Mouse (Mus musculus) mouse trophoblast stem cell (cell line): ENCODE measurements around the gene Olfr127.
"Not testable (repeated sequence)": the region's sequence is repeated elsewhere in the genome, so short reads cannot be mapped to it uniquely, and the experiment has no call there.

ENCODE experiments used
- in situ Hi-C, 2 experiments: fragments of 300-500 bp; cut with MseI, MboI; formaldehyde crosslinking; loops; 2 replicates in 1 of 2; 3 replicates in 1 of 2; pipeline ENCODE4 v1.15.1; 2025

Gene Olfr127

GRCm38 (mm10) chr17:37900137-37900536, at the start of gene Olfr127:
TSS of gene Olfr127 (plus strand) at chr17:37900437.
- in situ Hi-C loops, result no loop called here

- in situ Hi-C loops, result no loop called here
Measured at GRCm38 (mm10) chr17:37863901-37864300, 36.3 kb upstream of the Olfr127 start.

DNA sequence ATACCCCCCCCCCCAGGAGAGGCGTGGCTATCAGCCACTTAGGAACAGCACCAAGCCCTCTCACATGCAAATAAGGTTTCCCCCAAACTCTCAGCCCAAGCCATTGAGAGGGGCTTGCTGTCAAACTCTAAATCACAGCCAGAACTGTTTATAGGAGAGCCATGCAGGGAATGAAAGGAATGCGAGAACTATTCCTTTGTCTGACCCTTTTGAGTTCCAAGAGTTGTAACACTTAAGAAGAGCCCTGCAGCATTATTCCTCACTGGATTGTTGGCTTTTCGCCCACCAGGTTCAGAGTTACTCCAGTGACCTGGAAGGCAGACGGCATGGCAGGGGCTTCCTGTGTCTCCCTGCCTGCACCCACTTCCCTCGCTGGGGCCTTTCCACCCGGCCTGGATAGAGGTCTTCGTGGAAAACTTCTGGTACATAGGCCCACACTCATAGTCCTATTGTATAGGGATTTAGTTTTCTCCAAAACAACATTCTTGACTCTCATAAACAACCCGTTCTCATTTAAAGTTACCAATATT, 30.5 kb upstream of the Olfr127 start:
- in situ Hi-C loops, result no loop called here

DNA sequence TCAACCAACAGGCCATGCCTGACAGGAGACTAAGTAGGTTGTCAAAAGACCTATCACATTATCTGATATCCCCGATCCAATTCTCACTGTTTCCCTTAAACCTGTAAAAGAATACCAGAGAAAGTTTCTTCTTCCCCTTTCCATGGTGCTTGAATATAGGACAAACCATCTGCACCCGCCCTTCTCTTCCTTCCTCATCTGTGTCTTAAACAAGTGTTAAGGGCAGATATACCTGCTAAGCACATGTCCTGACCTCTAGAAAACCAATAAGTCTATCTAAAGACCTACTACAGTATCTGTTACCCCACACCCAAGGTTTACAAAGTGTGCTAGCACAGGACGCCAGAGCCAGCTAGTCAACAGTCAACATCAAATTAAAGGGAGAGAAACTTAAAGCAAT, 26.4 kb upstream of the Olfr127 start:
- in situ Hi-C loops, result no loop called here

GRCm38 (mm10) chr17:37906821-37907220, 6.6 kb downstream of the Olfr127 start:
- in situ Hi-C loops, result not testable (repeated sequence)

DNA sequence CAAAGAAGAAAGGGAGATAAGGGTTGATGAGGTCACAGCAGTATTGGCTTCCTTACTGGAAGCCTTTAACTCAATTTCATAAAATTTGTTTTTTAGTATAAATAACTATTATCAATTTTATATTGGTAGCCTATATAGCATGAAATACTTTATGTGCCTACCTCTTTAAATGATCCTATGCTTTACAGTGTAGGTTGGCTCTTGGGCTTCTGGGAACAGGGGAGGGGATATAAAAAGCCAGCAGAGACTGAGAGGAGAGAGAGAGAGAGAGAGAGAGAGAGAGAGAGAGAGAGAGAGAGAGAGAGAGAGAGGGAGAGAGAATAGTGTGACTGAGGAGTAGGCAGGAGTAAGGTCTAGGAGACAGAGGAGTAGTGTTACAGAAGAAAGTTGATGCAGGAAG, 20.0 kb downstream of the Olfr127 start, which contains the start of gene Olfr128:
Gene Olfr128, plus strand, starts transcription at position 301 of the 400 bp plus-strand sequence.
- in situ Hi-C loops, result no loop called here

GRCm38 (mm10) chr17:37952979-37953378, 52.7 kb downstream of the Olfr127 start, which contains the start of gene Olfr761:
TSS of gene Olfr761 (minus strand) at chr17:37953079.
- in situ Hi-C loops, result no loop called here
